Mouse (Mus musculus) embryonic stem cell, embryonic (primary cell): Measurements from ENCODE around the gene Slc22a20.

Source experiments
- CTCF ChIA-PET, 4 experiments: fragments of 300-600 bp in 2 of 4; fragments of 350-600 bp in 2 of 4; sonication (Branson Sonifier 250); formaldehyde crosslinking; loops; one replicate each; lab custom pipeline; 2022; ENCODE audit warnings: inconsistent platforms in 2 of 4; lab: Charles Lee
- POLR2A ChIA-PET, 4 experiments: fragments of 300-600 bp in 2 of 4; fragments of 350-600 bp in 2 of 4; sonication (Branson Sonifier 250); formaldehyde crosslinking; loops; one replicate each; lab custom pipeline; 2022; ENCODE audit warnings: antibody characterized with exemption in 4 of 4, inconsistent platforms in 1 of 4; lab: Charles Lee

Gene Slc22a20

GRCm38 (mm10) chr19:5921715-5922114 is 64.2 kb downstream of the Slc22a20 start:
- POLR2A ChIA-PET = interaction anchor here in 3 of 4 experiments (0.5 to 4.5 kb wide), 52 partner anchors 9 to 356 kb away, joined by 3 to 36 read pairs (median 4); partner anchors contain the start of genes Dpf2 (in 3 of the 3), Pola2 (in 2 of the 3), Tigd3 (in 2 of the 3) and Arl2 (in 1 of the 3)
- CTCF ChIA-PET = interaction anchor here in 3 of 4 experiments (0.5 to 5.0 kb wide), 12 partner anchors 8 to 354 kb away, joined by 3 to 32 read pairs (median 4); partner anchors contain the start of genes Arl2 (in 1 of the 3), Ehd1 (in 1 of the 3) and Snx15 (in 1 of the 3)
